Mouse (Mus musculus) gastrocnemius, adult 18-20 months (tissue): ENCODE measurements at regions not wholly inside any gene's neighbourhood (a gene's known extent, or its start where the extent isn't known, plus 50 kb on each side); places are given as distances from the start of the nearest gene placed in this dataset.

Experiments
- DNase-seq: peaks from one replicate; pipeline ENCODE4 v3.0.0; 2021; ENCODE audit warnings: low spot score

DNA sequence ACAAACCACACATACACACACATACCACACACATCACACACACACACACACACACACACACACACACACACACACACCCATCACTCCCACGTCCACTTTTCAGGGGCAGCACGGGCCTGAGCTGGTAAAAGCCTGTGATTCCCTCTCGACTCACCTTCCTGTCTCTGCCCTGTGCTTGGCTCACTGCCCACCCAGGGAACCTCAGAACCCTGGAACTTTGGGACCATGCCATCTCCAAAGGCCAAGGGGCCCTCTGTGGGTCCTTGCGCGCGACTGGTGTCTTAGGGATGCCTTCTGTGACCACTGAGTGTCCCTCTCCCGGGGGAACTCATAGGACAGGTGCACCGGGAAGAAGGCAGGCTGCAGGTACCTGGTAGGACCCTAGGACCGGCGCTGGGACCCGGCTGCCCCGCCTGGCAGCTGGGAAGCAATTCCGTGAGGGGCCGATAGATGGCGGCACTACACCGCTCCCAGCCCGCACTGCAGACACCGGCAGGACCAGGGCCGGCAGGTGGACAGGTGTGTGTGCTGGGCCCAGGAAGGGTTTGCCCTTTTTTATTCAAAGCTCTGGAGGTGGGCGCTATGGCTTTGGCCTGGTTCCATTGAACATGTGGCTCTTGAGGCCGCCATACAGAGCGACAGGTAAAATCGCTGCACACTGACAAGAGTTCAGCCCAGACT is 73.0 kb upstream of the 4931429L15Rik start:
- peak; percentile 18 for DNase-seq

DNA sequence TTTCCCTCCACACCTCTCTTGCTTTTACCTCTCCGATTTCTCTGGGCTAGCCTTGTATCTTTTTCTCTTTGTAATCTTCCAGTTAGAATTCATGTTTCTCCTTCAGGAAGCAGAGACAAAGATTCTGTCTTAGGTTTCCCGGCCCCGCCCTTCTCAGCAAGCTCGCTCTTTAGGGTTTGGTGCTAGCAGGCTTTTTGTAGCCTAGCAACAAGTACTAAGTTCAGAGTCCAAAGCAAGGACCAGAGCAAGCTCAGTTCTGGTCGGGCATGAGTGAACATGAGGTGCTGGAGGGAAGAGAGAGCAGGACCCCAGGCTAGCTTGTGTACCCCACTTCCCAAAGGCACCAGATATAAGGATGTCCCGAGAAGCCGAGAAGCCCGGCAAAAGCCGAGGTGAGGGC is 70.0 kb upstream of the 4931429L15Rik start:
- DNase-seq = no peak

DNA sequence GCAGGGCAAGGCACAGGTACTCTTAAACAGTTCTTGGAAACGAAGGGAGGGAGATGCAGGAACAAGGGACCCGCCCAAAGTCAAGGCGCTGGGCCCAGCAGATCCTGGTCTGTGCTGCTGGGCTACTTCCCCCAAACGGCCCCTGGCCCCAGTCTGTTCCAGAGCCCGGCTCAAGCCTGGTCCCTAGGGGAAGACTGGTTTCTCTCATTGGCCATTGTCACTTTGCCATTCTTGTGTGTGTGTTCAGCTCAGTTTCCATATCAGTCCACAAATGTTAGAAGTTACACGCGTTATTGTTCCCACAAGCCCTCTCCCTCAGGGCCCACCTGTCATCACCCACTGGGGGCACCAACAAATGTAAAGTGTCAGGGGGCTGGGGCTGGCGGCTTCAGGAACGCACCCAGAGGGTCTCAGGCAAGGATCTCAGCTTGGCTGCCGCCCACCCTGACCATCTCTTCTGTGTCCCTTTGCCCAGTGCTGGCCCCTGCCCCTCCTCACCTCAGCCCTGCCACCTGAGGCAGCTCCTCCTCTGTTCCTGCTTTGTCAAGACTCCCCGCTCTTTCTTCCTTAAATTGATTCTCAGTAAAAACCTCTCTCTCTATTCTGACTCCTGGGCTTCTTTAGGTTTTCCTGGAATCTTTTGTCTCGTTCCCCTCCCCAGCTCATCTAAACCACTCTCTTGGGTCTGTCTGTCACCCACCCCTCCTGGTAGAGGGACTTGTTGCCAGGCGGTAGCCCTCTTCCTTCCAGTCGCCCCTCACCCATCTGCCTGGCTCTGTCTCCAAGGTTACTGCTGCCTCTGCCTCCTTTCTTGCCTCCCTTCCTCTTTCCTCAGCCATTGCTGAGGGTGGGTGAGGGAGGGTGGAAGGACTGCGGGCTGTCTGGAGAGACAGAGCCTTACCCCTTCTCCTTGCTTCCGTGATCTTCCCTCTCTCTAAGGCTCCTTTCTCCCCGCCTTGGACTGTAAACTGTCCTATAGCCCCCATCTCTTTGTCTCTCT is 69.2 kb upstream of the 4931429L15Rik start:
- no peak for DNase-seq

DNA sequence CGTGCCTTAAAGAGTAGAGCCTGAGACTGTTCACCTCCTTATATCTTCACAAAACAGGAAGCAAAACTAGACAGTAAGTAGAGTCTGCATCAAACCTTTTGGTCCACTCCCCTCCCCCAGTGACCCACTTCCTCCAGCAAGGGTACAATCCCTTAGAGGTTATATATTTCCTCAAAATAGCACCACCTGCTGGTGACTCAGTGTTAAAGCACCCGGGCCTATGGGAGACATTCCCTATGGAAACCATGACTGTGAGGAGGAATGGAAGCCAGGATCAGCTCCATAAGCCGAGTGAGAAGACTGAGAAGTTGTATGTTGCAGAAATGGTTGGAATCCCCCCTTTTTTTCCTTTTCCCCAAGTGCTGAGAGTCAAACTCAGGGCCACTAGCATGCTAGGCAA is 66.5 kb upstream of the 4931429L15Rik start:
- no peak for DNase-seq

DNA sequence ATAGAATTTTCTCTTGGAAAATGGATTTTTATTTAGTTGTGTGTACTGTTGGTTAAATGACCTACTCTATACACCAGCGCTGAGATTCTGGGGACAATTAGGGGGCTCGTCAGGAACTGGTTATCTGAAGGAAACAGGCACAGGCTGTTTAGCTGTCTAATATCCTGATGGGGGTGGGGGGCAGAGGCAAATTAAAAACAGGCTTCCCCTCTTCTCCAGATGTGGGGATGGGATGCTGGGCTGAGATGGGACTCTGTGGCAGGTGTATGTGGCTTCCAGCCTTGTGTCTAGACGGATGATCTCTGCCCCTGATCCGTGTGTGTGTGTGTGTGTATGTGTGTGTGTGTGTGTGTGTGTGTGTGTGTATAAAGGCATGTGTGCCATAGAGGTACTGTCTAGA is 61.6 kb upstream of the 4931429L15Rik start:
- no peak for DNase-seq

DNA sequence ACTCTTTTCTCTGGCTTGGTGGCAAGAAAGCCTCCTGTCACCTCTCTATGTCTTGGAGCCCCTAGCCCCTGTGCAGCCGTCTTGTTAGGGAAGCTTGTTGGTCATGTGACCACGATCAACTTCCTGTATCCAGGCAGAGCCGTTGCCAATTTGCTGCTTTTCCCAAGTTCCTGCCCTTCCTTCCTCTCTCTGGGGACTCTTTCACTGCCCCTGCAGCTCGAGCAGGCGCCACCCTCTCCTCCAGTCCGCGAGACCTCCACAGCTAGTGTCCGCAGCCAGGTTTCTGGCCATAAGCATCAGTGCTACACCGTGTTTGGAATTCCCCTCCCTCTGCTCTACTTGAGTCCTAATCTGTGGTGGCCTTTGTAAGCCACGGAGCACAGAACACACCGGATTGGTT is 59.7 kb upstream of the 4931429L15Rik start:
- no peak for DNase-seq

DNA sequence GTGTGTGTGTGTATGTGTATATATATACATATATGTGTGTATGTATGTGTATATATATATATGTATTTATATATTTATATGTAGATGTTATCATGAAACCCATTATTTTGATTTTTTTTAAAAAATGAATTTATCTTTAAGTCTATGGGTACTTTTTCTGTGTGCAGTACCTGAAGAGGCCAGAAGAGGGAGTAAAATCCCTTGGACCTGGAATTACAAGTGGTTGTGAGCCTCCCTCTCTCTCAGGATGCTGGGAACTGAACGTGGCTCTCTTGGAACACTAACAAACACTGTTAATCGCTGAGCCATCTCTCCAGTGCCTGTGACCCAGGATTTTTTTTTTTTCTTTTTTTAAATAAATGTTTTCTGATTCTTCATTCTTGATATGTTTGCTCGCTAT is 58.6 kb upstream of the 4931429L15Rik start:
- no peak for DNase-seq
